Mouse (Mus musculus) right cerebral cortex, adult 2 months (tissue): Measurements from ENCODE around the gene Lypd1.

Experiments
- DNase-seq, 2 experiments: peaks; one replicate each; pipeline ENCODE4 v3.0.0; 2021 to 2022; ENCODE audit warnings: low spot score in 2 of 2

Gene Lypd1

GRCm38 (mm10) chr1:125912601-125913600, at the start of gene Lypd1:
Gene Lypd1 (minus strand): TSS chr1:125913101.
- DNase-seq = peak; percentile 19 to 21

- no peak for DNase-seq
These were observed 38.1 kb upstream of the Lypd1 start for GRCm38 (mm10) chr1:125951026-125951425.

- DNase-seq = no peak
These were observed 36.2 kb upstream of the Lypd1 start for GRCm38 (mm10) chr1:125949076-125949475.

GRCm38 (mm10) chr1:125945136-125945535, 32.2 kb upstream of the Lypd1 start:
- peak; percentile 63 to 73 for DNase-seq

- no peak for DNase-seq
These were observed 30.4 kb upstream of the Lypd1 start for GRCm38 (mm10) chr1:125943305-125943704.

- DNase-seq = no peak
These were observed 12.6 kb upstream of the Lypd1 start for GRCm38 (mm10) chr1:125925486-125925885.

GRCm38 (mm10) chr1:125923062-125923461, 10.2 kb upstream of the Lypd1 start:
- DNase-seq = no peak

- no peak for DNase-seq
These were observed 7.8 kb upstream of the Lypd1 start for GRCm38 (mm10) chr1:125920696-125921095.

GRCm38 (mm10) chr1:125911901-125912445, 928 bp downstream of the Lypd1 start:
- peak; percentile 62 to 69 for DNase-seq

- DNase-seq = peak; percentile 47 to 52
These were observed 1.5 kb downstream of the Lypd1 start for GRCm38 (mm10) chr1:125911337-125911900.

- DNase-seq = no peak
These were observed 2.0 kb downstream of the Lypd1 start for GRCm38 (mm10) chr1:125910871-125911265.

- peak; percentile 22 to 32 for DNase-seq
These were observed 2.6 kb downstream of the Lypd1 start for GRCm38 (mm10) chr1:125910211-125910870.

GRCm38 (mm10) chr1:125893158-125893557, 19.7 kb downstream of the Lypd1 start:
- DNase-seq = no peak

- DNase-seq = no peak
These were observed 42.8 kb downstream of the Lypd1 start for GRCm38 (mm10) chr1:125870056-125870455.

GRCm38 (mm10) chr1:125858631-125859030, 54.3 kb downstream of the Lypd1 start:
- peak; percentile 29 to 33 for DNase-seq

GRCm38 (mm10) chr1:125854646-125855045, 58.3 kb downstream of the Lypd1 start:
- DNase-seq = no peak

- DNase-seq = no peak
These were observed 73.0 kb downstream of the Lypd1 start for GRCm38 (mm10) chr1:125839746-125840392.

- no peak for DNase-seq
These were observed 75.4 kb downstream of the Lypd1 start for GRCm38 (mm10) chr1:125837507-125837906.

GRCm38 (mm10) chr1:125823611-125824010, 89.3 kb downstream of the Lypd1 start:
- no peak for DNase-seq

- no peak for DNase-seq
These were observed 91.8 kb downstream of the Lypd1 start for GRCm38 (mm10) chr1:125821101-125821500.
